Mouse (Mus musculus) heart, adult 9 months (tissue): ENCODE measurements around the gene Clta.
"Not testable (repeated sequence)": the region's sequence is repeated elsewhere in the genome, so short reads cannot be mapped to it uniquely, and the experiment has no call there.

Experiments used
- DNase-seq, 2 experiments: peaks; one replicate each; pipeline ENCODE4 v3.0.0; 2022; ENCODE audit warnings: low spot score in 2 of 2

Clta gene

GRCm38 (mm10) chr4:44024241-44024640 lies 20.0 kb downstream of the Clta start:
- no peak for DNase-seq

DNA sequence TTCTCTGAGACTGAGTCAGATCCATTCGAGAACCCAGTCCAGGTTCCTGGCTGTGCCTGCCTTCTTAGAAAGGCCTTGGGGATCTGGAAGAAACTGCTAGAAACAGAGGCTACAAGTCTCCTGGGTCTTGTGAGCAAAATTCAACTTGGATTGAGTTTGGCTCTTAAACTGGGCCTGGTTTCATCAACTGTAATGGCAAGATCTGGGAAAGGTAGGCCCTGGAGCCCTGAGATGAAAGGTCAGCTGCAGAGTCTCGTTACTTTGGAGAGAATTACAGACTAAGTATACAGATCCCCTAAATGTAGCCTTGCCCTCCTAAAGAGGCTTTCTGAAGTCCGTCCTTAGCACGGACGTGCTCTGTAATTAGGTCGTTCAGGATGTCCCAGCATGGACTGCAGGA lies 21.3 kb downstream of the Clta start:
- DNase-seq, result no peak

- DNase-seq, result peak; percentile 14 to 27
These were observed 24.3 kb downstream of the Clta start for GRCm38 (mm10) chr4:44028303-44029135.

GRCm38 (mm10) chr4:44029661-44030066 lies 25.4 kb downstream of the Clta start:
- peak; percentile 54 to 64 for DNase-seq

DNA sequence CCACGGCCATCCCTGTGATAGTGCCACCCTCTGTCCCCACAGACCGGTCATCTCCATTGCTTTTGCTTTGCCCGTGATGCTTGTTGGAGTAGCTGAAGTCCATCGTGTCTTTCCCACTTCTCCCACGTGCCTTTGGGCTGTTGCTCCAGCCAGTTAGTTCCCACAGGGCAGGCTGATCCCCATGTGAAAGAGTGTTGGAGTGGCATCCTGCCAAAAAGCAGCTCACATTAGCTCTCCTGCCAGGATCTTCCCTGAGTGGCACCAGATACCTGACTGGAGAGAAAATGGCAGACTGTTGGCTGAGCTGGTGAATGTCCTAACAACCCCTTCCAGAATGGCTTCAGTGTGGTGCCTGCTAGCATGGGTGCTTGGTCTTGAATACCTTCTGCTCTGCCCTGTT lies 27.3 kb downstream of the Clta start:
- peak; percentile 51 to 62 for DNase-seq

GRCm38 (mm10) chr4:44036455-44036854 lies 32.2 kb downstream of the Clta start:
- no peak for DNase-seq

DNA sequence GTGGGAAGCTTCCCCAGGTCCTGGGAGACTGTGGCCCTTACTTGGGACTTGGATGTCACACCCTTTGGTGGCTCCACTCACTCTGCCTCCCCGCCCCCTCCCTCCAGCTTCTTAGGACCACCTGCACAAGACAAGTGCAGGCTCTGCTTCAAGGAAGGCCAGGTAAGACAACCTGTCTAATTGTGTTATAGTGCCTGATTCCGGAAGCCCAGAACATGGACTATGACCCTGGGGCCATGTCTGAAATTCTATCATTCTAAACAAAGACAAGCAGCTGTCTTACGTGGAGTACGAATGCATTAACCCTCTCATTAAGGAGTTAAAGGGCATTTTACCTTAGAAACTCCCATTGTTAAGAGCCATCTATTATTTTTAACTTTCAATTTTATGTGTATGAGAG lies 36.5 kb downstream of the Clta start:
- DNase-seq, result no peak

GRCm38 (mm10) chr4:44042429-44042828 lies 38.2 kb downstream of the Clta start:
- DNase-seq, result no peak

- not testable (repeated sequence) for DNase-seq
These were observed 38.9 kb downstream of the Clta start for GRCm38 (mm10) chr4:44043182-44043581.

- no peak for DNase-seq
These were observed 40.6 kb downstream of the Clta start for GRCm38 (mm10) chr4:44044685-44045356.

DNA sequence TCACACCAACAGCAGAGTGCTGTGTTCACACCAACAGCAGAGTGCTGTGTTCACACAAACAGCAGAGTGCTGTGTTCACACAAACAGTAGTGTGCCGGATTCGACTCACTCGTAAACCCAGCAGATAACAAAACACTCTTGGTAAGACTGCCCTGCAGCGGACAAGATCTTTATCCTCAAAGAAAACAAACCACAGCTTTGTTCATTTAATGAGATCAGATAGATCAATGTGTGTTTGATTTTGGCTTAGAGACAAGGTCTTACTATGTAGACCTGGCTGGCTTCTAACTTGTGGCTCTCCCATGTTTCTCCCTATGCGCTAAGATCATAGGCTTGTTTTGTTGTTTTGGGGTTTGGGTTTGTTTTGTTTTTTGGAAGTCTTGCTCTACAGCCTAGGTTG lies 41.8 kb downstream of the Clta start:
- DNase-seq, result no peak

DNA sequence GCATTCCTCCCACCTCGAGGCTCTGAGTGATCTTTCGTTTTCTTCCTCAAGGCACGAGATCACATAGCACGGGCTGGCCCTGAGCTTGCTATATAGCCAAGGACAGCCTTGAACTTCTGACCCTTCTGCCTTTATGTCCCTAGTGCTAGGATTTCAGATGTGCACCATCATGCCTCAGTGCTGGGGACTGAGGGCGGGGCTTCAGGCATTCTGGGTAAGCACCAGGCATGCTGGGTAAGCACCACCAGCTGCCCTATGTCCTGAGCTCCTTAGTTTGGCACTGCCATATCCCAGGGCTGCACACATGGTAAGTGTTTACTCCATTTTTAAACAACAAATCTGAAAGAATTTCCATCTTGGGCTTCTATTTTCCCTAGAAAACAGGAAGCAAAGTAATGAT lies 45.6 kb downstream of the Clta start:
- DNase-seq, result no peak

DNA sequence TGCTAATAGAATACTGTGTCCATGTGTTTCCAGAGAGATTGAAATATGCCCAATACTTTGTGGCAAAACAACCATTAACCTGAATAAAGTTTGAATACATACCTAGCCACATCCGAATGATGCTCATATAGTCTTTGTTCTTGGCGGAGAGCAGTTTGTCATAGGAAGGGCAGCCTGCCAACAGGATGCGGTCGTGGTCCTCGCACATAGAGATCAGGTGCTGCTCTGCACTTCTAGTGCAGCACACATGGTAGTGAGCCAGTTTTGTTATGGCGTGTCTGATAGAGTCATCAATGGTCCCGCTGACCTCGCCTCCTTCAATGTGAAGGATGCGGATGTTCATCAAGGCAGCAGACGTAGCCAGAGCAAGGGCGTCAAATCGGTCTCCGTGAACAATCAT lies 55.4 kb downstream of the Clta start:
- no peak for DNase-seq

GRCm38 (mm10) chr4:44062062-44062461 lies 57.8 kb downstream of the Clta start:
- no peak for DNase-seq

GRCm38 (mm10) chr4:44062816-44063215 lies 58.6 kb downstream of the Clta start:
- DNase-seq, result no peak

DNA sequence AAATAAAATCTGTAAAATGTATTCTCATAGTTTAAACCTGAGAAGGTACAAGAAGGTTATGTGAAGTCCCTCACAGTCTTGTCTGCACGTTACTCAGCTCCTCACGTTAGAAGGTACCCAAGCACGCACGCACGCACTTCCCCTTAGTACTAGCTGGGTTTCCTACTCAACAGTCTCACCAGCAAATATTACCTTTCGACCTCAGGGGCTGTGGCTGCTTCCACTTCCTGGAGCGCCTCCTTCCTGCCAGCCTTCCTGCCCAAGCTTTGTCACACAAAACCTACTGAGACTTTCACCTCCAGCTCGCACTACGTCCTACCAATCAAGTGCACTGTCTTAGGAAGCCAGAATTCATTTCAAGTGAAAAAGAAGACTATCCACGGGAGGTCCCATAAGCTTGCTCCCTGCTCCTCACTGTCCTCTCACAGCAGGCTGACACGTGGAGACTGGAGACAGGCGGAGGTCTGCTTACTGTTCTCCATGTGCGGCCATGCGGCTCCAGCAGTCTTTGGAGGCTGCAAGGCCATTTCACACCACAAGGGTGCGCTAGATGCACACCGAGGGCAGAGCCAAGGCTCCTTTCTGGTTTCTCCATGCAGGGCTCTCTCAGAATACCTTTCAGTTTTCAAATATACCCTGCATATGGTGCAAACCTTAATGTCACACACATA lies 61.2 kb downstream of the Clta start:
- peak; percentile 70 to 86 for DNase-seq

DNA sequence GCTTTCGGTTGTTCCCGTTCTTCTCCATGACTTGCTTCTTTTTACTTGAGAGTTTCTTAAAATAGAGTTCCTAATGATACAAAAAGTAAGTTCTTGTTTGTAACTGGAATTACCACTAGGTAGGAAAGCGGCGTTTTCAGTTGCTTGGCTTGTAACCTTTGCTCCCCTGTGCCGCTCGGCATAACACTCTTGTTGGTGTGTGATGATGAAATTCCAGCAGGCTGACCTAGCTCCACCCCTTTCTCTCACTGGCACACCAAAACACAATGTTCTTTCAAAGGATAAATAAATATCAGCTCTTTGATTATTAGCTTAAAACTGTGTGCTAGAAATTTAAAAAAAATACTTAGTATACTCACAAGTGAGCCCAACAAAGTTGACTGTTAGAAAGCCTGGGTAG lies 62.6 kb downstream of the Clta start:
- DNase-seq, result no peak

- DNase-seq, result no peak
These were observed 64.5 kb downstream of the Clta start for GRCm38 (mm10) chr4:44068736-44069135.

DNA sequence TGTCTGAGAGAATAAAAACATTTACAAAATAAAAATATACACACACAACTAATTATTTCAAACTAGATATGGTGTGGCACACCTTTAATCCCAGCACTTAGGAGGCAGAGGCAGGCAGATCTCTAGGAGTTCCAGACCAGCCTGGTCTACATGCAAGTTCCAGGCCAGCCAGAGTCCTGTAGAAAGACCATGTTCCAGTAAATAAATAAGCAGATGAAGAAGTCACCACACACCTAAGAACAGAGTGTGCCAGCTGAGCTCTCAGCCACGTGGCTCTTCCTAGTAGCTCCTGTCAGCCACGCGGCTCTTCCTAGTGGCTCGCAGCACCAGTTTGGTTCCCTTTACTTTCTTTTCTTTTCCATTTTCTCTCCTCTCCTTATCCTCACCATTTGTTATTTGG lies 65.2 kb downstream of the Clta start:
- DNase-seq, result no peak

- DNase-seq, result no peak
These were observed 66.4 kb downstream of the Clta start for GRCm38 (mm10) chr4:44070641-44071040.

DNA sequence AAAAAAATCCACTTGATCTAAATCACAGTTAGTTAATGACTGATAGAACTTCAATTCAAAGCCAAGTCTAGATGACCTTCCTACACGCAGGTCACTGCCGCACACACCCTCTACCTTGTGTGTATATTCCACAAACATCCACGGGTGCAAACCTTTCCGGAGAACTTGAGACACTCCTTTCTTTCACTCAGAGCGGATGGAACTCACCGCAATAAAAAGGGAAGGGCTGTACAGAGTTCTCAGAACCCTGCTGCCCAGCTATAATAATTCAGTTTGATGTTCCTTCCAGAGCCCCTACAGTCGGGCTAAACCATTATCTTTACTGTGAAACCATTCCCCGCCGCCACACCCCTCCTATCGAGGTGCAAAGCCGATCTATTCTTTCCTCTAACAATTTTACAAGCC lies 67.5 kb downstream of the Clta start:
- no peak for DNase-seq

GRCm38 (mm10) chr4:44072146-44072872 lies 68.1 kb downstream of the Clta start:
- DNase-seq, result peak; percentile 93
